16 mouse cellular contexts compared by ENCODE assay signal in the genomic region with DNA sequence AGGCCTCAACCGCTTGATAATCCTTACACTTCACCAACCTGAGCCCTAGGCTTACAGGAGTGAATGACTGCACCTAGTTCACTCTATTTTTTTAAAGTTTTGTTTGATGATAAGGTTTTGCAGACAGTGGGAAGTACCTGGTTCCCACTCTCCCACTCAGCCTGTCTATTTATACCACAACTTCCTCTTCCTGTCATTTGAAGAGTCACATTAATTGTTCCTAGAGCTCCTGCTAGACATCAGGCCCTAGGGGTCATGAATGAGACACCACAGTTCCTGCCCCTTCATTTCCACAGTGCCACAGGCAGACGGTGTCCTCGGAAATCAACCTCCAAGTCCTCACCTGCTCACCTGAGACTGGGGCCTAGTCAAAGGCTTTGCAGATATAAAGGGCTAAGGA. TPM values are rescaled to one million over a fixed set of nuclear protein-coding genes. Genes with fewer than 3 reads are reported as not detected.
"Had no signal": no experiment of that assay in that cellular context is flagged by ENCODE, and none has a peak within 500 bp of the region (broad histone marks: within the 10 kb centered on the region; RNA-seq: fewer than 3 reads in every experiment).

No protein-coding gene starts in this region.

- H3K9me3 ChIP-seq: midbrain, embryonic 10.5 days; midbrain, embryonic 12.5 days; midbrain, embryonic 15.5 days; neural tube, embryonic 12.5 days had no signal

- H3K27ac ChIP-seq: midbrain, embryonic 10.5 days; midbrain, embryonic 12.5 days; midbrain, embryonic 15.5 days; neural tube, embryonic 12.5 days had no signal

- H3K9ac ChIP-seq: lung, embryonic 14.5 days; midbrain, embryonic 12.5 days; midbrain, embryonic 15.5 days; neural tube, embryonic 12.5 days had no signal

- H3K27me3 ChIP-seq: midbrain, embryonic 15.5 days; neural tube, embryonic 12.5 days had no signal

- ATAC-seq: midbrain, embryonic 15.5 days had no signal

- DNase-seq: lung, adult 18-20 months; lung, embryonic 14.5 days; lung, postnatal 10 days; lung, postnatal 4 days; right cerebral cortex, postnatal 14 days; thymus, adult 2 months; thymus, postnatal 25 days; thymus, postnatal 4 days had no signal

- H3K36me3 ChIP-seq: midbrain, embryonic 10.5 days; midbrain, embryonic 12.5 days; midbrain, embryonic 15.5 days; neural tube, embryonic 12.5 days had no signal

- H3K4me2 ChIP-seq: lung, embryonic 14.5 days; midbrain, embryonic 12.5 days; midbrain, embryonic 15.5 days; neural tube, embryonic 12.5 days had no signal

- H3K4me3 ChIP-seq: midbrain, embryonic 10.5 days; midbrain, embryonic 12.5 days; midbrain, embryonic 15.5 days; neural tube, embryonic 12.5 days had no signal

- H3K4me1 ChIP-seq: midbrain, embryonic 10.5 days; midbrain, embryonic 12.5 days; midbrain, embryonic 15.5 days; neural tube, embryonic 12.5 days had no signal

RNA-seq across cellular contexts. Expression of gene Ntsr1, which starts 56.7 kb away (rescaled TPM):
- total RNA-seq: megakaryocyte-erythroid progenitor cell, adult 5-6 weeks; monocyte, adult 5-6 weeks; neutrophil, adult 5-6 weeks had no signal
- polyA plus RNA-seq: spleen, adult 2 months had no signal
